Mouse (Mus musculus): ENCODE measurements around the gene Khsrp. TPM values are rescaled to one million over a fixed set of nuclear protein-coding genes. Genes with fewer than 3 reads are reported as not detected.

Khsrp gene
- polyA plus RNA-seq, 1 experiment from 2014 or later, result 44.9 TPM

GRCm38 (mm10) chr17:56999414-56999813 lies 31.9 kb downstream of the Khsrp start:
- H3K4me3 ChIP-seq (ENCODE audit: low read depth, low read length), result no peak overlapping the region
- DNase-seq (ENCODE audit: low spot score) (no peak), ATAC-seq (ENCODE audit: low read depth) (no peak)
- H3K27me3 ChIP-seq (replicated peaks; ENCODE audit: control insufficient read depth, insufficient read depth, low read length), result no peaks in the 10 kb centered on the region
- WGBS, result 94% methylated on average over 9 of the region's 9 CpGs
- no peak overlapping the region for H3K4me2 ChIP-seq (ENCODE audit: low read depth, low read length)
- H3K9me3 ChIP-seq (ENCODE audit: control insufficient read depth, low read length), result no peaks in the 10 kb centered on the region
- H3K27ac ChIP-seq (replicated peaks; ENCODE audit: low read depth, low read length), result no peak overlapping the region
- H3K9ac ChIP-seq (ENCODE audit: low read depth, low read length), result no peak overlapping the region
- H3K36me3 ChIP-seq (ENCODE audit: control insufficient read depth, insufficient read depth, low read length), result peaks cover 50% of the 10 kb centered on the region
- peaks cover 5% of the 10 kb centered on the region; the same call in 1 of the 2 replicates for H3K4me1 ChIP-seq (ENCODE audit: control insufficient read depth, insufficient read depth, low read length)

- Histone ChIP-seq H3K9ac (ENCODE audit: low read depth, low read length) (peak within 1 kb of the TSS; percentile 59), H3K36me3 (ENCODE audit: control insufficient read depth, insufficient read depth, low read length) (peaks cover 53% of the 10 kb centered on the region), H3K4me1 (ENCODE audit: control insufficient read depth, insufficient read depth, low read length) (peaks cover 5% of the 10 kb centered on the region; the same call in 1 of the 2 replicates), H3K4me3 (ENCODE audit: low read depth, low read length) (peak within 1 kb of the TSS; percentile 66), H3K9me3 (ENCODE audit: control insufficient read depth, low read length) (no peaks in the 10 kb centered on the region), H3K27me3 (replicated peaks; ENCODE audit: control insufficient read depth, insufficient read depth, low read length) (no peaks in the 10 kb centered on the region), H3K27ac (replicated peaks; ENCODE audit: low read depth, low read length) (peak within 1 kb of the TSS; percentile 42), H3K4me2 (ENCODE audit: low read depth, low read length) (peak within 1 kb of the TSS; percentile 82)
- ATAC-seq (ENCODE audit: low read depth), result peak; percentile 99
- DNase-seq (ENCODE audit: low spot score), result peak; percentile 99
- WGBS, result 1% methylated on average over 38 of the region's 38 CpGs
Measured at GRCm38 (mm10) chr17:56997029-56997667, 34.2 kb downstream of the Khsrp start, which contains the start of gene Alkbh7. Alkbh7 (plus strand) TSS chr17:56997339.

- Histone ChIP-seq H3K4me3 (ENCODE audit: low read depth, low read length) (peak overlapping the region; percentile 66), H3K9me3 (ENCODE audit: control insufficient read depth, low read length) (no peaks in the 10 kb centered on the region), H3K36me3 (ENCODE audit: control insufficient read depth, insufficient read depth, low read length) (peaks cover 54% of the 10 kb centered on the region), H3K9ac (ENCODE audit: low read depth, low read length) (0 out of 2 replicates have a peak overlapping the region, but pooled peaks have one; percentile 59), H3K4me2 (ENCODE audit: low read depth, low read length) (peak overlapping the region; percentile 82), H3K4me1 (ENCODE audit: control insufficient read depth, insufficient read depth, low read length) (peaks cover 5% of the 10 kb centered on the region; the same call in 1 of the 2 replicates), H3K27me3 (replicated peaks; ENCODE audit: control insufficient read depth, insufficient read depth, low read length) (no peaks in the 10 kb centered on the region), H3K27ac (replicated peaks; ENCODE audit: low read depth, low read length) (no peak overlapping the region)
- ATAC-seq (ENCODE audit: low read depth) (no peak), DNase-seq (ENCODE audit: low spot score) (no peak)
- 70% methylated on average over 2 of the region's 2 CpGs for WGBS
Measured at GRCm38 (mm10) chr17:56996506-56996905, 34.8 kb downstream of the Khsrp start.

GRCm38 (mm10) chr17:56995046-56995445 lies 36.3 kb downstream of the Khsrp start:
- Histone ChIP-seq H3K9ac (ENCODE audit: low read depth, low read length) (no peak overlapping the region), H3K27me3 (replicated peaks; ENCODE audit: control insufficient read depth, insufficient read depth, low read length) (no peaks in the 10 kb centered on the region), H3K36me3 (ENCODE audit: control insufficient read depth, insufficient read depth, low read length) (peaks cover 54% of the 10 kb centered on the region), H3K4me3 (ENCODE audit: low read depth, low read length) (no peak overlapping the region), H3K4me1 (ENCODE audit: control insufficient read depth, insufficient read depth, low read length) (peaks cover 11% of the 10 kb centered on the region; the same call in 1 of the 2 replicates), H3K4me2 (ENCODE audit: low read depth, low read length) (no peak overlapping the region), H3K27ac (replicated peaks; ENCODE audit: low read depth, low read length) (no peak overlapping the region), H3K9me3 (ENCODE audit: control insufficient read depth, low read length) (no peaks in the 10 kb centered on the region)
- DNase-seq (ENCODE audit: low spot score) (no peak), ATAC-seq (ENCODE audit: low read depth) (no peak)
- WGBS, result 92% methylated on average over 8 of the region's 8 CpGs

- Histone ChIP-seq H3K27ac (replicated peaks; ENCODE audit: low read depth, low read length) (no peak overlapping the region), H3K4me1 (ENCODE audit: control insufficient read depth, insufficient read depth, low read length) (peaks cover 6% of the 10 kb centered on the region; the same call in 1 of the 2 replicates), H3K36me3 (ENCODE audit: control insufficient read depth, insufficient read depth, low read length) (peaks cover 39% of the 10 kb centered on the region), H3K4me3 (ENCODE audit: low read depth, low read length) (peak overlapping the region; percentile 90), H3K4me2 (ENCODE audit: low read depth, low read length) (peak overlapping the region; percentile 74), H3K27me3 (replicated peaks; ENCODE audit: control insufficient read depth, insufficient read depth, low read length) (no peaks in the 10 kb centered on the region), H3K9me3 (ENCODE audit: control insufficient read depth, low read length) (no peaks in the 10 kb centered on the region), H3K9ac (ENCODE audit: low read depth, low read length) (peak overlapping the region; percentile 83)
- DNase-seq (ENCODE audit: low spot score) (no peak), ATAC-seq (ENCODE audit: low read depth) (no peak)
- WGBS, result 82% methylated on average over 2 of the region's 2 CpGs
Measured at GRCm38 (mm10) chr17:56990966-56991365, 40.4 kb downstream of the Khsrp start.

- under 1% methylated on average over 52 of the region's 52 CpGs for WGBS
- H3K27ac ChIP-seq (replicated peaks; ENCODE audit: low read depth, low read length), result peak within 1 kb of the TSS; percentile 62
- ATAC-seq (ENCODE audit: low read depth), result peak; percentile 97
- H3K9me3 ChIP-seq (ENCODE audit: control insufficient read depth, low read length), result no peaks in the 10 kb centered on the region
- peaks cover 6% of the 10 kb centered on the region; the same call in 1 of the 2 replicates for H3K4me1 ChIP-seq (ENCODE audit: control insufficient read depth, insufficient read depth, low read length)
- DNase-seq (ENCODE audit: low spot score), result peak; percentile 98
- peaks cover 32% of the 10 kb centered on the region for H3K36me3 ChIP-seq (ENCODE audit: control insufficient read depth, insufficient read depth, low read length)
- H3K4me3 ChIP-seq (ENCODE audit: low read depth, low read length), result peak within 1 kb of the TSS; percentile 90
- H3K27me3 ChIP-seq (replicated peaks; ENCODE audit: control insufficient read depth, insufficient read depth, low read length), result no peaks in the 10 kb centered on the region
- peak within 1 kb of the TSS; percentile 74 for H3K4me2 ChIP-seq (ENCODE audit: low read depth, low read length)
- H3K9ac ChIP-seq (ENCODE audit: low read depth, low read length), result peak within 1 kb of the TSS; percentile 83
Measured at GRCm38 (mm10) chr17:56990115-56990746, 41.1 kb downstream of the Khsrp start, which contains the start of gene Clpp. Clpp (plus strand) TSS chr17:56990305.

- WGBS, result 3% methylated on average over 25 of the region's 25 CpGs
- Histone ChIP-seq H3K9ac (ENCODE audit: low read depth, low read length) (peak overlapping the region; percentile 83), H3K27me3 (replicated peaks; ENCODE audit: control insufficient read depth, insufficient read depth, low read length) (no peaks in the 10 kb centered on the region), H3K4me3 (ENCODE audit: low read depth, low read length) (peak overlapping the region; percentile 90), H3K27ac (replicated peaks; ENCODE audit: low read depth, low read length) (peak overlapping the region; percentile 62), H3K9me3 (ENCODE audit: control insufficient read depth, low read length) (no peaks in the 10 kb centered on the region), H3K4me1 (ENCODE audit: control insufficient read depth, insufficient read depth, low read length) (peaks cover 6% of the 10 kb centered on the region; the same call in 1 of the 2 replicates), H3K4me2 (ENCODE audit: low read depth, low read length) (peak overlapping the region; percentile 74), H3K36me3 (ENCODE audit: control insufficient read depth, insufficient read depth, low read length) (peaks cover 26% of the 10 kb centered on the region)
- peak; percentile 96 for DNase-seq (ENCODE audit: low spot score)
- peak; percentile 93 for ATAC-seq (ENCODE audit: low read depth)
Measured at GRCm38 (mm10) chr17:56989467-56990114, 41.7 kb downstream of the Khsrp start.

- Histone ChIP-seq H3K36me3 (ENCODE audit: control insufficient read depth, insufficient read depth, low read length) (peaks cover 19% of the 10 kb centered on the region), H3K4me1 (ENCODE audit: control insufficient read depth, insufficient read depth, low read length) (peaks cover 6% of the 10 kb centered on the region; the same call in 1 of the 2 replicates), H3K4me2 (ENCODE audit: low read depth, low read length) (peak overlapping the region; percentile 74), H3K9ac (ENCODE audit: low read depth, low read length) (no peak overlapping the region), H3K27me3 (replicated peaks; ENCODE audit: control insufficient read depth, insufficient read depth, low read length) (no peaks in the 10 kb centered on the region), H3K4me3 (ENCODE audit: low read depth, low read length) (peak overlapping the region; percentile 90), H3K9me3 (ENCODE audit: control insufficient read depth, low read length) (no peaks in the 10 kb centered on the region), H3K27ac (replicated peaks; ENCODE audit: low read depth, low read length) (no peak overlapping the region)
- DNase-seq (ENCODE audit: low spot score) (no peak), ATAC-seq (ENCODE audit: low read depth) (no peak)
- WGBS, result 64% methylated on average over 7 of the region's 7 CpGs
Measured at GRCm38 (mm10) chr17:56988921-56989430, 42.3 kb downstream of the Khsrp start.
